Mouse (Mus musculus): ENCODE measurements around the gene Lrrc9. TPM values are rescaled to one million over a fixed set of nuclear protein-coding genes. Genes with fewer than 3 reads are reported as not detected.

Gene Lrrc9
- not detected in 2 replicates for total RNA-seq (2023)

GRCm38 (mm10) chr12:72441839-72442576 is at the start of gene Lrrc9:
TSS of gene Lrrc9 (plus strand) at chr12:72441866.

GRCm38 (mm10) chr12:72408954-72409353 is 32.7 kb upstream of the Lrrc9 start, which contains the start of gene Rtn1:
TSS of gene Rtn1 (minus strand) at chr12:72409054.

GRCm38 (mm10) chr12:72536021-72536597 is 94.4 kb downstream of the Lrrc9 start, which contains the start of gene Pcnx4:
TSS of gene Pcnx4 (plus strand) at chr12:72536383.

Other genes starting within 250 kb of the Lrrc9 start
- gene Rtn1, start 32.8 kb upstream of the Lrrc9 start, total RNA-seq (2023): 0.79 and 1.0 TPM in 2 replicates
- gene Pcnx4, start 94.5 kb downstream of the Lrrc9 start, total RNA-seq (2023): 0.41 and 0.50 TPM in 2 replicates
- gene Gm4756, start 207.8 kb downstream of the Lrrc9 start, total RNA-seq (2023): 0.68 TPM in 1 of 2 replicates, not detected in the other
- 252 and 285 TPM in 2 replicates for gene Dhrs7, start 223.0 kb downstream of the Lrrc9 start, total RNA-seq (2023)

Data from neutrophil, adult 65 days (primary cell).